Mouse (Mus musculus) megakaryocyte progenitor cell, adult 5-6 weeks (primary cell): ENCODE results near the gene Gm21988. TPM values are rescaled to one million over a fixed set of nuclear protein-coding genes. Genes with fewer than 3 reads are reported as not detected.

Source experiments
- ATAC-seq: replicated peaks from 2 replicates; pipeline ENCODE4 v1.8.0; 2016; ENCODE audit warnings: mild to moderate bottlenecking, moderate TSS enrichment, inconsistent platforms; ENCODE audit not compliant: poor library complexity
- total RNA-seq, 2 experiments: library from RNA; stranded (forward) in 1 of 2; stranded (reverse) in 1 of 2; fragments of 157-497, 149-512 nt in 1 of 2; fragments of 200-1000 nt in 1 of 2; gene quantifications; 2 replicates each; pipeline versions ENCODE4 v1.2.3 to v1.2.4; 2015 to 2017

Gm21988 gene
- total RNA-seq (2015), result 3.4 and 4.1 TPM in 2 replicates
- total RNA-seq (2017), result 0.10 and 2.4 TPM in 2 replicates

DNA sequence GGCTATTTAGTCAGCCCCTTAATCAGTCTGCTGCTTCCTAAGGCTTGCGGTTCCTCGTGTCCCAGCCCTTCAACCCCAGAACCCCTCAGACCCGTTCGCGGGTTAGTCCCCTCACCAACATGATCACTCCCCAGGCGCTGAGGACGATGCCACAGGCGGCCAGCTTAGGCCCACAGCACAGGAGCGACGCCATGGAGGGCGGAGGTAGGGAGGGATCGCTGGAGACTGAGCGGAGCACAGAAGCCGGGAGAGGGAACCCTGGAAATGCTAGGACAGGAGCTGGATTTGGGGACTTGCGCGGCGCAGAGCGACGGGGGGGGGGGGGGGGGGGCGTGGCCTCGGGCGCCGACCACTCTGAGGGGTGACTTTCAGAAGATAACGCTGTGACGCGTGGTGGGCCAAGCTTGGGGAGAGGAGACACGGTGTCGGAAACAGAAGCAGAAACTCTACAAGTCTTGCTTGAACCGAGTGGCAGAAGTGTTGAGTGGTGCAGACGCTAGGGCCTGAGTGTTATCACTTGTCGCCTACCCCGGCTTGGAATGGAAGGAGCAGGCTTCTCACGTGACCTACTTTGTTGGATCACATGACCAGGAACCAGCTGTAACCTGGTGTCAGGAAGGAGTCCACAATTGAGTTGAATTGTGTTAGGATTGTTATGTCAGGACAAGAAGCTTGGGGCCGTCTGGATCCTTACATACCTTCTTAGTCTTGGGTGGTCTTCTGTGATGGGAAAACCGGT lies at the start of gene Gm21988, which contains the start of gene Rnasek:
Gene Gm21988, minus strand, starts transcription at position 290 of the 739 bp plus-strand sequence.
Gene Rnasek, minus strand, starts transcription at position 302 of the 739 bp plus-strand sequence.
- peak; percentile 21 for ATAC-seq

DNA sequence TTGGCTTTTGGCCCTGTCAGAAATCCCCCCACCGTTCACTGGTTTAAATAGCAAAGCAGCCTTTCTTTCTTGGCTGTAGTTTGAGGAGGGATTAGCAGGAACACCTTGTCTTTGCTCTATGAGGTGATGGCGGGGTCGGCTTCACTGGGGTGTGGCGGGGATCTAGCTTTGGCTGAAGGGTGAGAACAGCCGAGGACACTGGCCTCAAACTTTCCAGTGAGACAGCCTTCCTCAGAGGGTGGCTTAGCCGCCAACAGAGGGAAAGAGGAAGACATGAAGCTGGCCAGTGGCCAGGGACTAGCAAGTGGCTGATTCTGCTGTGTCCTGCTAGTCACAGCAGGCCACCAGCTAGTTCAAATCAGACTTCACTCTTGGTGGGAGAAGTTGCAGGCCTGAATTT lies 49.6 kb upstream of the Gm21988 start:
- 0 out of 2 replicates have a peak, but pooled peaks have one; percentile 46 for ATAC-seq

DNA sequence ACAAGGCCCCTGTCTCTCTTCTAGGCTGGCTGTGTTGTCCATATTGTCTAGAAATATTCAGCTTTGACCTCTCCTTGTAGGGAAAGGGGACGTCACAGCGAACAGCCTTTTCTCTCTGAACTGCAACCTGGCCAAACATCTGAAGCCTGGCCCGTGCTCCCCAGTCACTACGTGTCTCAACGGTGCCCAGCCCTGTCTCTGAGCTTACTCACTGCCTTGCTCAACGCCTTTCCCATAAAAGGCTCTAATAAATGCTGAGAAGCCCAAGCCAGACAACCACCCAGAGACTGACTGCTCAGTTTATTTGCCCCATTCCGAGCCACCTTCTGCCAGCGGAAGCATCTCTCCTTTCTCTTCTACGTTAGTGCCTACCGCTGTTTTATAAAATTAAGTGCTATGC lies 48.5 kb upstream of the Gm21988 start:
- ATAC-seq, result no peak

DNA sequence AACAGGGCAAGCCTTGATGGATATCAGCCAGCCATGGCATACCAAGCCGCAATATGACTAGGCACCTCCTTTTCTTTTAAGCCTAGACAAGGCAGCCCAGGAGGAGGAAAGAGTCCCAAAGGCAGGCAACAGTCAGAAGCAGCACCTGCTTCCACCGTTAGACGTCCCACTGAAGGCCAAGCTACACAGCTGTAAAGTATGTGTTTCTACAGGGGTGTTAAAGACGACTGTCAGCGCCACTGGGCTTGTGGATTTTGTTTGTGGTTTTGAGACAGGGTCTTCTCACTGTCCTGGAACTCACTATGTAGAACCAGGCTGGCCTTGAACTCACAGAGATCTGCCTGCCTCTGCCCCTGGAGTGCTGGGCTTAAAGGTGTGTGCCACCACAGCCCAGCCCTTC lies 46.1 kb upstream of the Gm21988 start:
- no peak for ATAC-seq

DNA sequence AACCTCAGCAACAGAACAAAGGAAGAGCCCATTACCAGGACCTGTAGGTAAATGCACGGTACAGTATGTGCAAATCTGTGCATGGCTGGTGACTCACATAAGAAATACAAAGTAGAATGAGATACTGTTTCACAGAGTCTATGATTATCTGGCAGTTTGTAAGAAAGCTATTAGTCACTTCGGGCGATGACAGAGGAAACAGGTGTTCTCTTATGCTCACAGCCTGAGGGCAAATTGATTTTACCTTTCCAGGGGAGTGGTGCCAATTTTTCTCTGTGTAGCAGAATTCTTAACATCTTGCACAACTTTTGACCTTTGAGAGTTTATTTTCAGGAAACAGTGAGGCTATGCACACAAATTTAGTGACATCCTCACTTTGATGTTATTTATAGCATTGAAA lies 45.1 kb upstream of the Gm21988 start:
- no peak for ATAC-seq

DNA sequence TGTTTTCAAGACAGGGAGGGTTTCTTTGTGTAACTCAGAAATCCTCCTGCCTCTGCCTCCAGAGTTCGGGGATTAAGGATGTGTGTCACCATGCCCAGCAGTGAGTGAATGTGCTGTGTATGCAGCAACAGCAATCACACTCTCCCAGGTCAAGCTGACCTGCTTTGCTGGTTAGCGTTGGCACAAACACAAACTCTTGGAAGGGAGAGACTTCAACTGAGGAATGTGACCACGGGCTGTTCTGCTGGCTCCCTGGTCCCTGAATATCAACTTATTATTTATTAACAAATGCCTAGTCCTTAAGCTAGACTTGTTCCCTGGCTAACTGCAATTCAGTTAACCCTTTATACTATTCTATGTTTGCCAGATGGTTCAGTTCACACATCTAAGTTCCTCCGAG lies 44.0 kb upstream of the Gm21988 start:
- no peak for ATAC-seq

DNA sequence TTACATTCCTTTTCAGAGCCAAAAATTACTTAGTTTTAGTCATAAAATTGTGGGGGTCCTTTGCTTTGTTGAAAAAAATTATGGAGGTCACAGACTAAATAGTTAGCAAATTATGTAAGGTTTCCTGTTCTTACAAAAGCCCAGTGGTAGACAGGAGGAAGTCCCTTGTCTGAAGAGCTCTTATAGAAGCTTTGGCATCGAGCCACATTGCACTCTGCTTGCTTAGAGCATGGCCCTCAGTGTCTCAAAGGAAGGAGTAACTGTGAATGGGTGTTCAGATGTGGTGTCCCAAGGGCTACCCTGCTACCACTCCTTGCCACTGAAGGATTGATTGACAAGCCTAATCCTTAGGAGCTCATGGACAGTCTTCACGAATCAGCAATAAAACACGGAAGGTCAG lies 40.8 kb upstream of the Gm21988 start:
- peak; percentile 74 for ATAC-seq

DNA sequence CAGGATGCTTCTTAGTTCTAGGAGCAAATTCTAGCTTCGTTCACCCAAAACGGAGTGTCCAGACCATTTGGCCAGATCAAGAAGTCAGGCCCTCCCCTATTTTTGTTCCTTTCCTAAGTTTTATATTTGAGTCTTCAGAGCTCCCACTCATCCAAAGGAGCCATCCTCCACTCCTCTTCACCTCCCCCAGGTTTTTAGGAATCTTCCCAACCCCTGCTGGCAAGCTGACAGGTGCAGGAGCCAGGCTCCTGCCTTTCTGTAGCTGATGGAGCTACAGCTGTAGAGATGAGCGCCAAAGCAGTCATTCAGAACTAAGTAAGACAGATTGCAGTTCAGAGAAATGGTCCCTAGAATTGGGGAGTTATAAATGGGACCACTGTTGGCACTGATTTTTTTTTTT lies 39.3 kb upstream of the Gm21988 start:
- ATAC-seq, result no peak

DNA sequence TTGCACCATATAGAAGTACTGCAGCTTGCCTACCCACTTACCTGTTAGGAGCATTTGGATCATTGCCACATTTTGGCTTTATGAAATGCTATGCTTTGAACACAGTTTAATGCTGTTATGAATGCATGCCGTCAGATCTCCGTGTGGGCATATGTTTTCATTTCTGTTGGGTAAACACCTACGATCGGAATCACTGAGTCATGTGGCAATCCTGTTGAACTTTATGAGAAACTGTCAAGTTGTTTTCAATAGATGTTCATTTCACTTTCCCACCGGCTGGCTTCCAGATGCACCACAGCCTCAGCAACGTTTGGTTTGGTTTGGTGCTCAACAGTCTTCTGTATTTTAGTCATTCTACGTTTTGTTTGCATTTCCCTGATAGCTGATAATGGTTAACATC lies 32.0 kb upstream of the Gm21988 start:
- ATAC-seq, result no peak

DNA sequence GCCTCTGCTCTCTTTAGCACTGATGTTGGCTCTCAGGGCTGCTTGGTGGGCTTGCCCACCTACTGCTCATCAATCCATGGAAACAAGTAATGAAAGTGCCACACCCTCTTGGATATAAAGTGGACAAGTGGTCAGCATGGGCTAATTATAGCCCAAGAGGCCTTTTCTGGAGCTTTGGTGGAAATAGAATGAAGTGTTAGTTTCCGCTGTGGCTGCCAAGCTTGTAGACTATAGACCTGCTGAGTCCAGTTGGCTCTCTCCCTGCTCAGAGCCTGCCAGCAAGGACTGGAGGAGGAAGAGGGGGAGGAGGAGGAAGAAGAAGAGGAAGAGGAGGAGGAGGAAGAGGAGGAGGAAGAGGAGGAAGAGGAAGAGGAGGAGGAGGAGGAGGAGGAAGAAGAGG lies 26.8 kb upstream of the Gm21988 start:
- ATAC-seq, result no peak

DNA sequence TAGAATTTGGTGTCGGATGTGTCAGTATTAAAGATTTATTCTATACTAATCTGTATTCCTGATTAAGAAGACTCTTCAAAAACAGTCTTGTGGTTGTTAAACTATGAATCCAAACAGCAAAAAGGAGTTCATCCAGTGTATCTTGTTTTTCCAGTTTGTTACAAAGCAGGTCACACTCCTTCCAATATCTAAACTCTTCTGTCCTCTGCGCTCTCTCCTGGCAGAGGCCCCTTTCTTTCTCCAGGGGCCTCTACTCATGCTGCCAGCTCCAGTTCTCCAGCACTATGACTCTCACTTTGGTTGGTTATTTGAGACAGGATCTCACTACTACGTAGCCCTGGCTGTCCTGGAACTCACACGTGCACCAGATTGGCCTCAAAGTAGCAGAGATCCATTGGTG lies 26.2 kb upstream of the Gm21988 start:
- no peak for ATAC-seq

DNA sequence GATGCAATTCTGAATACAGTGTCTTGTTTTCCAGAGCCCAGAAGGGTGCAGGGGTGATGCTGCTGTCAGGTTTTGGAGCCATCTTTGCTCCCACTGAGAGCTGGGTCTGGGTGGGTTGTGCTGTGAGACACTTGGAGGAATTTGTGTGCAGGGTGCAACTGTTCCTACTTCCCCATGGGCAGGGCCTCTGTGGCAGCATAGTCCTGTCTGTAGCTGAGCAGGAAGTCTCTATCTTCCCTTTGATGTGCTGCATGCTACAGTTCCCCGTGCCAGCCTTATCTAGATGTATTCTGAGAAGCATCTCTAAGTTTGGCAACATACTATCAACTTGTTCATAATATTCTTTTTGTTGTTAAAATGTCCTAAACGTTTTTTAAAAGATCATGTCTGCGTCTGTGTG lies 25.6 kb upstream of the Gm21988 start:
- peak; percentile 23; the same call in 1 of the 2 replicates for ATAC-seq

DNA sequence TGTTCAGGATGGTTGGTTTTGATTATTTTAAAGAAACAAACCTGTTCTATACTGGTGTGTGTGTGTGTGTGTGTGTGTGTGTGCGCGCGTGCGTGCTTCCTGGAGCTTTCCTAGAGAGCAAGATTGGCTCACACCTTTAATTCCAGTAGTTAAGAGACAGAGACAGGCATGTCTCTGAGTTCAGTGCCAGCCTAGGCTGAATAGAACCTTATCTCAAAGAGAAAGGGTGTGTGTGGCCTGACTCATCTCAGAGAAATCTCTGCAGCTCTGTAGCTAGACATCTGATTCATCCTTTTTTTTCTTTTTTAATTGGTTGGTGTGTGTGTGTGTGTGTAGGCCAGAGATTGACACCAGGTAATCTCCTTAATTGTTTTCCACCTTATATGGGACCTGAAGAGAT lies 19.4 kb upstream of the Gm21988 start:
- ATAC-seq, result no peak

DNA sequence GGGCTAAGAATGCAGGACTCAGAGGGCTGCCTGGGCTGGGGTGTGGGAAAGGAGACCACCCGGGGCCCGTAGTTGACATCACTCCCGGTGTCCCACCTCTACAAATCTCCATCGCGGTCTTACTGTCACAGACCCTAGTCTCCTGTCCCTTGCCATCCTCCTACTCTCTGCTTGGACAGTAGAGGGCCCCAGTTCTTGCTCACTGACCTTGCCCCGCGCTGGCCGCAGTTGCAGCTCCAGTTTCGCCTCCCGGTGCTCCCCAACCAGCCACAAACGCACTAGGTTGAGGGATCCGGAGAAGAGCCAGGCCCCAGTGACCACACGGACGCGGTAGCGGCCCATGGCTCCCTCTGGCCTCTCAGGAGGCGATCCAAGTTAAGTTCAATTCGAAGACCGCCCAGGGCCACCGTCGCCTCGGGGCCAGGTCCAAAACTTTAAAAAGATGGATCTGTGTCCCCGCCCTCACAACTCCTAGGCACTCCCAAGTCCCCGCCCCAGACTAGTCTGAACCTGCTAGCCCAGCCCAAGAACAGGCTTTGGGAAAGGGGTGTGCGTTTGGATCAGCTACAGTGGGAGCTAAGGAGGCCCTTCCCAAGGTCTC lies 15.4 kb upstream of the Gm21988 start, which contains the start of gene Alox12:
Gene Alox12, minus strand, starts transcription at position 423 of the 601 bp plus-strand sequence.
- ATAC-seq, result peak; percentile 42; the same call in 1 of the 2 replicates

DNA sequence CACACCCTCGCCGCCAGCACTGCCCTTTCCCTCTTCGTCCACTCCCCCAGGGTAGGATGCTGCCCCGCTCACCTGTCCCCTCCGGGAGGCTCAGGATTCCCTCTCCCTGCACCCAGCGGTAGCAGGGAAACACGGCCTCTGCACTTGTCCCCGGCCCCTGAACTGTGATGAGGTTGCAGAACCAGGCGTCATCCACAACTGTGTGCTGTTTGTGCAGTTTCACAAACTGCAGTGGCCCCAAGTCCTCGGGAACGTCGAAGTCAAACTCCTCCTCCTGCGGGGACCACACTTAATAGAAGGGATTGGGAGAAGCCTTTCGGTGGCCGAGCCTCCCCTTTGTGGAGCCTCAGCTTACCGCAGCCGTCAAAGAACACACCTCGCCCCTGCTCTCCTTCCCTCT lies 14.7 kb upstream of the Gm21988 start:
- ATAC-seq, result no peak

DNA sequence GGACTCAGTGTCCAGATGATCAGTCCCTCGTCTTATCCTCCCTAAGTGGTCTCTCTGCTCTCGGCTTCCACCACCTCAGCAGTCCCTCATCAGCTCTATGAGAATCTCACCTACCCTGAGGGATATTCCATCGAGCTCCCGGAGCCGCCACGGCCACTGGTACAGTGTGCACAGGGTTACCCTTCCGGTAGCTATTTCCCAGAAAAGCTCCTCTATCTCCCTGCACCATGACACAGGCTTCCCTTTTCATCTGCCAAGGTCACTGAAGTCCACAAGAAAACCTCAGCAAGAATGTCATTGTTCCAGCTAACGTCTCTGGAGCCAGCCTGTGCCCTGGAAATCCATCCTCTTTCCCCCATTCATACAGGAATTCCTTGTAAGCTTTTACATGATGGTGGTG lies 12.2 kb upstream of the Gm21988 start:
- ATAC-seq, result no peak

DNA sequence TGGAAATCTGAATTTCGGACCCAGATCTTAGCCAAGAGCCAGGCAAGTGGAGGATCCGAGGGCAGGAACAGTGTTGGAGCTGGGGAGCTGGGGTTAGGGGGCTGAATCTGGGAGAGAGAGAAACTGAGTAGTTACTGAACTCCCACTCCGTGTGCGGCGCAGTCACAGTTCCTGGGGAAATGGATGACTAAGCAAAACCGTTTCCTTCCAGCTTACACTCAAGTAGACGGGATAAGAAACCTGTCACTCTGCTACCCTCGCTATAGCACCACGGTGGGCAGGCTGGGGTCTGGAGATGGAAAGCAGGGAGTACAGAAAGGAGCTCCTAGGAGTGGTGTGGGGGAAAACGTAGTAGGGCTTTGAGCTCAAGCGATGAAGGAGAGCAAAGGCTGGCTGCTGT lies 10.5 kb upstream of the Gm21988 start:
- ATAC-seq, result no peak

DNA sequence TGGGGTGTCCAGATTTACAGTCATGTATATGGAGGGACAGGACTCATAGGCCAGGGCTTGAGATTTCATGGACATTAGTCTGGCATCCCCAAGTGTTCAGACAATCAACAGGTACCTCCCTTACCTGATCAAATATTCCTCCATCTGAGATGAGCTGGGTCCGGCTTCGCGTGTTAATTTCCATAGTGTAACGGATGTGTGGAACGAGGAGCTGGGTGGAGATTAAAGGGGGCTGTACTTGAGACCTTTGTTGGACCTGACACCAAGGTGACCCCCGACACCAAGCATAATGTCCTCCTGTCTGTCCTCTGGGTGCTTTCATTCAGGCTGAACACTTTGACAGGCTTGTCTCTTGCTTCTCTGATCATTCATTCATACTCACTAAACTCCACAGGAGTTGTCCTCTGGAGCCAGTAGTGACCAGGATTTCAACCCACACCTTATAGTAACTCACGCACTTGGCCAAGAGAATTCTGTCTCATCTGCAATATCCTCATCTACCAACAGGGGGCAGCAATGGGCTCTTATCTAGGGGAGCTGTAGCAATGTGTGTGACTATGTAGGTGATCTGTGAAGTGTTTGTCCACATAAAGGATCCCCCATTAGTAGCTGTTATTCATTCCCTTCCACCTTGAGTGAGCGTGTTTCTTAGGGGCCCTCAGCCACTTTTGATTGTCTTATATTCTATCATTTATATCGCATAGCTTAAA lies 7.7 kb upstream of the Gm21988 start:
- peak; percentile 84 for ATAC-seq

DNA sequence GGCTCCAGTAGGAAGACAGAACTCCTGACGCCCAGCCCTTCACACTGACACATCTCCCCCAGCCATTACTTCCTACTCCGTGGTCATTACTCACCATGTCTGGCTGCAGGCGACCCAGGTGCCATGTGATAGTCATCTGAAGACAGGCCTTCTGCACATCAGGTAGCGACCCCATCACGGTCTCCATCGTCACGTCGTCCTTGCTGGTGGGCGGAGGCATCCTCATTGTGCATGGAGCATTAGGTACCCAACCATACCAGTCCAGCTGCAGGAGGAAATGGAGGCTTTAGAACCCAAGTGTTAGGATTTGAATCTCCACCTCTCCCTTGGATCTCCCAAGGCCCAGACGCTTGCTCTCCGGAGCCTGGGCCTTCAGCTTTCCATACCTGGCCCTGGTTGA lies 3.0 kb upstream of the Gm21988 start:
- no peak for ATAC-seq

DNA sequence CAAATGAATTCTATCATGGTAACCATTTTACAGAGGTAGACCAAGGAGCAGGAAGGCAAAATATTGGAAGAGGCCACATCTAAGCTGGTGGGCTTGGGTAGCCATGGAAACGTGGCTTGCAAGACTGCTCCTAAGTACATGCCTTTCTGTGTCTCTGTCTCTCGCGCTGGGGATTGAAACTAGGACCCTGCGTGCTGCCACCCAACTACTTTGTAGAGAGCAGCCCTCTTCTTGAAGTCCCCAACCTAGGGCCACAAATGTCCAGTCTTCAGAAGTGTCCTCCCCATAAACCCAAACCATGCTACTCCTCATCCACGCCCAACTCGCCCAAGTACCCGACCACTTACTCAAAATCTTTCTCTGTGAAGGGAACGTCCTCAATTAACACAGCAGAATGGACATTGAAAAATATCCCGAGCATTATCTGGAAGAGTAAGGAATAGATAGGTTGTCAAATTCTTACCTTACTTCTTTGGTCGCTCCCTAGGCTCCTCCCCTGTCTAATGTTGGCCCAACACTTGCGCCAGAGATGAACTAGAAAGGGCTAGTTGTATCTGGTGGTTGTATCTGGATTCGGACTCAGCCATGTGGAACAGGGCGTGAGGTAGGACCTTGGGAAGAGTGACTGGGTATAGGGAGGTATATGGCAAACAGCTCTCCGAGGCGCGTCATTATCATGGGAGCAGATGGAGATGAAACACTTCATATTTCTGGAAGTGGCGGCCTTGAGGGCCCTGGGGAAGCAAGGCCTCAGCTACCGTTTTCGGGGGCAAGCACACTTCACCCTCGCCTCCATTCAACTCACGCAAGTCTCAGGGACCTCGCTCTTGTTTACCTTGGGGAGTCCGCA lies 814 bp downstream of the Gm21988 start:
- ATAC-seq, result no peak
